Mouse (Mus musculus): Measurements from ENCODE around the gene Ssu72. TPM values are rescaled to one million over a fixed set of nuclear protein-coding genes. Genes with fewer than 3 reads are reported as not detected.
A peak's percentile ranks its signal among the peaks of the same experiment; 100 is the strongest.

Ssu72 gene
- total and polyA plus RNA-seq, 3 experiments: 160 to 245 (median 169) TPM

- peak; percentile 35; the same call in 1 of the 2 replicates for TF ChIP-seq MAZ (IDR thresholded peaks at IDR 0.05; ENCODE audit: low read depth, low read length)
- no peak for TF ChIP-seq MAFK (IDR thresholded peaks at IDR 0.05; ENCODE audit: insufficient replicate concordance, low read length)
- TF ChIP-seq CHD1 (IDR thresholded peaks at IDR 0.05; ENCODE audit: low read depth, low read length): no peak
- peak; percentile 32; the same call in 1 of the 2 replicates for TF ChIP-seq TCF12 (IDR thresholded peaks at IDR 0.05; ENCODE audit: low read depth, low read length)
- no peak for TF ChIP-seq SMC3 (IDR thresholded peaks at IDR 0.05; ENCODE audit: low read depth, low read length)
- TF ChIP-seq CTCF (conservative IDR thresholded peaks at IDR 0.05 in 1 of 2, IDR thresholded peaks at IDR 0.05 in 1 of 2; ENCODE audit: low read depth in 2 of 2, low read length in 2 of 2): no peak
- no peak for TF ChIP-seq CHD2 (IDR thresholded peaks at IDR 0.05; ENCODE audit: low read length)
Observed at GRCm38 (mm10) chr4:155774280-155774754, 69.7 kb downstream of the Ssu72 start, which contains the start of gene Vwa1 (continued).

GRCm38 (mm10) chr4:155774971-155775740, 70.6 kb downstream of the Ssu72 start:
- H3K79me2 ChIP-seq (replicated peaks; ENCODE audit: control insufficient read depth, extremely low read depth, insufficient read depth, poor library complexity, severe bottlenecking): no peaks in the 10 kb centered on the region
- H3K4me3 ChIP-seq (replicated peaks in 1 of 3; ENCODE audit: low read depth in 2 of 3, low read length in 2 of 3, poor library complexity in 1 of 3): no peak overlapping the region
- no peaks in the 10 kb centered on the region for H3K9me3 ChIP-seq (replicated peaks; ENCODE audit: low read length)
- peaks cover 17 to 38% of the 10 kb centered on the region in 2 experiments for H3K4me1 ChIP-seq (ENCODE audit: control insufficient read depth in 1 of 2, insufficient read depth in 2 of 2)
- H3K4me2 ChIP-seq (ENCODE audit: insufficient read depth, low read depth, poor library complexity, severe bottlenecking): peak overlapping the region; percentile 79; the same call in 1 of the 2 replicates
- dilution Hi-C loops (cut with MboI; ENCODE audit: extremely low pct_ligation_motif_present, extremely low pct_unique_long_range_greater_than_20kb, low sequenced_read_pairs): no loop called here
- in situ Hi-C loops (cut with MboI; ENCODE audit: low pct_ligation_motif_present, low pct_unique_long_range_greater_than_20kb, low sequenced_read_pairs): no loop called here
- H3K27ac ChIP-seq (ENCODE audit: insufficient read depth, low read depth): no peak overlapping the region
- H3K9ac ChIP-seq (ENCODE audit: insufficient read depth, low read depth): no peak overlapping the region
- peak; percentile 55 for DNase-seq (ENCODE audit: extremely low read depth)
- H3K27me3 ChIP-seq (replicated peaks): peaks cover 52% of the 10 kb centered on the region
- no peaks in the 10 kb centered on the region for H3K36me3 ChIP-seq (replicated peaks in 1 of 2; ENCODE audit: control insufficient read depth in 1 of 2, insufficient read depth in 1 of 2, low read length in 1 of 2)
- TF ChIP-seq ETS1 (conservative IDR thresholded peaks at IDR 0.05; ENCODE audit: low read depth, low read length) (peak; percentile 27; the same call in 1 of the 2 replicates), MEF2A (IDR thresholded peaks at IDR 0.05; ENCODE audit: borderline replicate concordance, low read depth, low read length) (peak; percentile 29; the same call in 1 of the 2 replicates), MAZ (IDR thresholded peaks at IDR 0.05; ENCODE audit: low read depth, low read length) (0 out of 2 replicates have a peak, but pooled peaks have one; percentile 24), BHLHE40 (IDR thresholded peaks at IDR 0.05; ENCODE audit: low read depth, low read length) (peak; percentile 42), EP300 (IDR thresholded peaks at IDR 0.05; ENCODE audit: low read length) (peak; percentile 16; the same call in 1 of the 2 replicates), CTCF (conservative IDR thresholded peaks at IDR 0.05 in 1 of 2, IDR thresholded peaks at IDR 0.05 in 1 of 2; ENCODE audit: low read depth in 2 of 2, low read length in 2 of 2) (no peak), ZMIZ1 (IDR thresholded peaks at IDR 0.05; ENCODE audit: low read depth, low read length) (no peak)

- TF ChIP-seq BHLHE40 (IDR thresholded peaks at IDR 0.05; ENCODE audit: low read depth, low read length): no peak
- no peak for TF ChIP-seq NRF1 (IDR thresholded peaks at IDR 0.05; ENCODE audit: low read depth, low read length)
- no peak for TF ChIP-seq E2F4 (IDR thresholded peaks at IDR 0.05; ENCODE audit: insufficient replicate concordance, low read depth, low read length)
- no peak for TF ChIP-seq CHD1 (IDR thresholded peaks at IDR 0.05; ENCODE audit: low read depth, low read length)
- TF ChIP-seq ELF1 (IDR thresholded peaks at IDR 0.05; ENCODE audit: low read depth, low read length): no peak
- TF ChIP-seq UBTF (IDR thresholded peaks at IDR 0.05; ENCODE audit: low read depth, low read length): no peak
- TF ChIP-seq CTCF (conservative IDR thresholded peaks at IDR 0.05 in 1 of 2, IDR thresholded peaks at IDR 0.05 in 1 of 2; ENCODE audit: low read depth in 2 of 2, low read length in 2 of 2): no peak
- TF ChIP-seq MXI1 (IDR thresholded peaks at IDR 0.05; ENCODE audit: low read depth, low read length): no peak
- TF ChIP-seq MEF2A (IDR thresholded peaks at IDR 0.05; ENCODE audit: borderline replicate concordance, low read depth, low read length): no peak
- no peak for TF ChIP-seq RAD21 (IDR thresholded peaks at IDR 0.05; ENCODE audit: low read depth, low read length)
- in situ Hi-C loops (cut with MboI; ENCODE audit: low pct_ligation_motif_present, low pct_unique_long_range_greater_than_20kb, low sequenced_read_pairs) (no loop called here), dilution Hi-C loops (cut with MboI; ENCODE audit: extremely low pct_ligation_motif_present, extremely low pct_unique_long_range_greater_than_20kb, low sequenced_read_pairs) (no loop called here)
- Histone ChIP-seq H3K9me3 (replicated peaks; ENCODE audit: low read length) (no peaks in the 10 kb centered on the region), H3K27me3 (replicated peaks) (peaks cover 50% of the 10 kb centered on the region), H3K27ac (ENCODE audit: insufficient read depth, low read depth) (no peak overlapping the region), H3K4me3 (replicated peaks in 1 of 3; ENCODE audit: low read depth in 2 of 3, low read length in 2 of 3, poor library complexity in 1 of 3) (no peak overlapping the region), H3K36me3 (replicated peaks in 1 of 2; ENCODE audit: control insufficient read depth in 1 of 2, insufficient read depth in 1 of 2, low read length in 1 of 2) (no peaks in the 10 kb centered on the region), H3K9ac (ENCODE audit: insufficient read depth, low read depth) (no peak overlapping the region), H3K4me1 (ENCODE audit: control insufficient read depth in 1 of 2, insufficient read depth in 2 of 2) (peaks cover 14 to 36% of the 10 kb centered on the region in 2 experiments), H3K4me2 (ENCODE audit: insufficient read depth, low read depth, poor library complexity, severe bottlenecking) (no peak overlapping the region), H3K79me2 (replicated peaks; ENCODE audit: control insufficient read depth, extremely low read depth, insufficient read depth, poor library complexity, severe bottlenecking) (no peaks in the 10 kb centered on the region)
- DNase-seq (ENCODE audit: extremely low read depth): no peak
Observed at GRCm38 (mm10) chr4:155775855-155776254, 71.3 kb downstream of the Ssu72 start.
